In genomic region chr13:70205334-70205733, GRCm38 (mm10) we compare ENCODE assay signal across 24 mouse cellular contexts.
DNase-seq lines count a peak whose midpoint lies in the region; ATAC-seq lines count a peak whose summit lies in the region.
"Had no signal": no experiment of that assay in that cellular context is flagged by ENCODE, and none has a peak within 500 bp of the region (broad histone marks: within the 10 kb centered on the region; RNA-seq: fewer than 3 reads in every experiment).

No protein-coding gene starts in this region.

- no peaks in the 10 kb centered on the region for H3K36me3 ChIP-seq in heart, embryonic 12.5 days
- H3K36me3 ChIP-seq in embryonic facial prominence, embryonic 14.5 days (ENCODE audit: control insufficient read depth, insufficient read depth, low read length) = no peaks in the 10 kb centered on the region
- H3K36me3 ChIP-seq: heart, embryonic 15.5 days; neural tube, embryonic 13.5 days had no signal

- H3K27ac ChIP-seq in heart, embryonic 12.5 days (ENCODE audit: poor library complexity, severe bottlenecking) = no peak overlapping the region
- H3K27ac ChIP-seq in embryonic facial prominence, embryonic 14.5 days (replicated peaks; ENCODE audit: low read depth, low read length) = no peak overlapping the region
- H3K27ac ChIP-seq: heart, embryonic 15.5 days; hindbrain, embryonic 14.5 days; kidney, postnatal 0 days; left cerebral cortex, adult 2 months; macrophage; neural tube, embryonic 13.5 days had no signal

- H3K4me3 ChIP-seq in heart, embryonic 12.5 days = no peak overlapping the region
- H3K4me3 ChIP-seq in embryonic facial prominence, embryonic 14.5 days (ENCODE audit: low read depth, low read length) = no peak overlapping the region
- H3K4me3 ChIP-seq: heart, embryonic 15.5 days; left cerebral cortex, adult 2 months; myocyte; neural tube, embryonic 13.5 days had no signal

- ATAC-seq in heart, embryonic 12.5 days (ENCODE audit: insufficient number of reproducible peaks, low FRiP score) = no peak
- ATAC-seq in embryonic facial prominence, embryonic 14.5 days (ENCODE audit: low read depth) = no peak; the same call in 1 of the 2 replicates
- ATAC-seq: activated CD4-positive, CD25-positive, alpha-beta regulatory T cell, adult 4 months had no signal

- no peaks in the 10 kb centered on the region for H3K27me3 ChIP-seq in heart, embryonic 12.5 days (replicated peaks)
- H3K27me3 ChIP-seq in embryonic facial prominence, embryonic 14.5 days (replicated peaks; ENCODE audit: control insufficient read depth, insufficient read depth, low read length) = no peaks in the 10 kb centered on the region
- H3K27me3 ChIP-seq: heart, embryonic 15.5 days; neural tube, embryonic 13.5 days had no signal

- WGBS in heart, embryonic 12.5 days = 70% methylated on average over 7 of the region's 7 CpGs
- WGBS in embryonic facial prominence, embryonic 14.5 days = 30% methylated on average over 7 of the region's 7 CpGs

- H3K9ac ChIP-seq in heart, embryonic 12.5 days = no peak overlapping the region
- no peak overlapping the region for H3K9ac ChIP-seq in embryonic facial prominence, embryonic 14.5 days (ENCODE audit: low read depth, low read length)
- H3K9ac ChIP-seq: heart, embryonic 15.5 days; hindbrain, embryonic 14.5 days; neural tube, embryonic 13.5 days had no signal

- no peaks in the 10 kb centered on the region for H3K9me3 ChIP-seq in heart, embryonic 12.5 days (replicated peaks)
- H3K9me3 ChIP-seq in embryonic facial prominence, embryonic 14.5 days (ENCODE audit: control insufficient read depth, low read length) = no peaks in the 10 kb centered on the region
- H3K9me3 ChIP-seq: heart, embryonic 15.5 days; neural tube, embryonic 13.5 days had no signal

- peak; percentile 52 for DNase-seq in heart, adult 11 months
- peak; percentile 20 for DNase-seq in MN1 (ENCODE audit: low spot score)
- DNase-seq in brain, adult 2 months (ENCODE audit: low read depth, low spot score) = peak; percentile 53
- DNase-seq in embryonic facial prominence, embryonic 14.5 days (ENCODE audit: low spot score) = peak; percentile 22
- no peak for DNase-seq in lung, postnatal 4 days
- no peak for DNase-seq in ovary, adult 18-20 months (ENCODE audit: low spot score)
- DNase-seq: adrenal gland, postnatal 14 days; cerebellum, adult 11 months; cerebellum, postnatal 10 days; gastrocnemius, postnatal 36 days; heart, postnatal 36 days; kidney, adult 2 months; left cerebral cortex, postnatal 4 days; thymus, adult 18-20 months; thymus, postnatal 36 days had no signal

- H3K4me2 ChIP-seq in heart, embryonic 12.5 days = no peak overlapping the region
- H3K4me2 ChIP-seq in embryonic facial prominence, embryonic 14.5 days (ENCODE audit: low read depth, low read length) = no peak overlapping the region
- H3K4me2 ChIP-seq: heart, embryonic 15.5 days; hindbrain, embryonic 14.5 days; neural tube, embryonic 13.5 days had no signal

- H3K4me1 ChIP-seq in heart, embryonic 12.5 days (replicated peaks) = no peaks in the 10 kb centered on the region
- H3K4me1 ChIP-seq in embryonic facial prominence, embryonic 14.5 days (ENCODE audit: control insufficient read depth, insufficient read depth, low read length) = 0 out of 2 replicates have a peak, but pooled peaks cover 2% of the 10 kb centered on the region
- H3K4me1 ChIP-seq: heart, embryonic 15.5 days had no signal

Comparison
In these comparisons a context has a peak if more than half of its experiments do, and no peak if none do; other contexts are left out.
1. DNase-seq: peak in heart, adult 11 months (single experiment), MN1 (single experiment), brain, adult 2 months (single experiment) and embryonic facial prominence, embryonic 14.5 days (single experiment); none in lung, postnatal 4 days (0 of 2) and ovary, adult 18-20 months (single experiment).